Mouse (Mus musculus) gastrocnemius, postnatal 14 days (tissue): ENCODE measurements around the gene Zfhx2. TPM values are rescaled to one million over a fixed set of nuclear protein-coding genes. Genes with fewer than 3 reads are reported as not detected.

Experiments used
- DNase-seq: peaks from one replicate; pipeline ENCODE4 v3.0.0; 2021; ENCODE audit warnings: mixed read lengths
- intact Hi-C: fragments of 180-260 bp; cut with DNase I; formaldehyde crosslinking; loops from one replicate; pipeline ENCODE4 v1.15.1; 2025; ENCODE audit warnings: low total_unique reads
- total RNA-seq, 2 experiments: library from RNA; stranded (reverse); gene quantifications; 2 replicates each; pipeline ENCODE4 v1.2.3; 2021

The Zfhx2 gene
- total RNA-seq, 2 experiments from 2014 or later = 2.6 to 3.1 TPM

GRCm38 (mm10) chr14:55085324-55086008 is 6.7 kb downstream of the Zfhx2 start:
- intact Hi-C loops = no loop called here
- DNase-seq = no peak

- no peak for DNase-seq
- intact Hi-C loops = no loop called here
These were observed 8.6 kb downstream of the Zfhx2 start for GRCm38 (mm10) chr14:55083481-55083880.

GRCm38 (mm10) chr14:55081105-55081504 is 11.0 kb downstream of the Zfhx2 start:
- no peak for DNase-seq

GRCm38 (mm10) chr14:55079214-55079970 is 12.7 kb downstream of the Zfhx2 start:
- intact Hi-C loops = loop anchor here (2.0 kb wide), 1 partner anchor 53 kb away; no protein-coding TSS in a partner anchor
- peak; percentile 69 for DNase-seq

More at GRCm38 (mm10) chr14:55081105-55081504, 11.0 kb downstream of the Zfhx2 start:
- intact Hi-C loops = no loop called here

- intact Hi-C loops = loop anchor here (2.0 kb wide), 1 partner anchor 52 kb away; no protein-coding TSS in a partner anchor
- DNase-seq = no peak
These were observed 13.6 kb downstream of the Zfhx2 start for GRCm38 (mm10) chr14:55078366-55078989.

GRCm38 (mm10) chr14:55077481-55078365 is 14.4 kb downstream of the Zfhx2 start:
- DNase-seq = no peak
- intact Hi-C loops = loop anchor here (2.0 kb wide), 1 partner anchor 51 kb away; no protein-coding TSS in a partner anchor

GRCm38 (mm10) chr14:55076956-55077355 is 15.2 kb downstream of the Zfhx2 start:
- DNase-seq = no peak
- intact Hi-C loops = no loop called here

GRCm38 (mm10) chr14:55076224-55076623 is 15.9 kb downstream of the Zfhx2 start:
- intact Hi-C loops = no loop called here
- peak; percentile 51 for DNase-seq

- no peak for DNase-seq
- intact Hi-C loops = no loop called here
These were observed 17.7 kb downstream of the Zfhx2 start for GRCm38 (mm10) chr14:55074416-55074815.

- intact Hi-C loops = no loop called here
- no peak for DNase-seq
These were observed 20.4 kb downstream of the Zfhx2 start for GRCm38 (mm10) chr14:55071756-55072155.

GRCm38 (mm10) chr14:55066042-55066441 is 26.1 kb downstream of the Zfhx2 start:
- no peak for DNase-seq
- intact Hi-C loops = no loop called here

- intact Hi-C loops = no loop called here
- DNase-seq = no peak
These were observed 26.7 kb downstream of the Zfhx2 start for GRCm38 (mm10) chr14:55065391-55065790.

- intact Hi-C loops = no loop called here
- DNase-seq = no peak
These were observed 27.4 kb downstream of the Zfhx2 start for GRCm38 (mm10) chr14:55064481-55065370.

GRCm38 (mm10) chr14:55063581-55064381 is 28.3 kb downstream of the Zfhx2 start:
- intact Hi-C loops = no loop called here
- no peak for DNase-seq

GRCm38 (mm10) chr14:55063117-55063516 is 29.0 kb downstream of the Zfhx2 start:
- intact Hi-C loops = no loop called here
- DNase-seq = no peak

GRCm38 (mm10) chr14:55062626-55063025 is 29.5 kb downstream of the Zfhx2 start:
- intact Hi-C loops = no loop called here
- DNase-seq = no peak

- DNase-seq = no peak
- intact Hi-C loops = no loop called here
These were observed 30.3 kb downstream of the Zfhx2 start for GRCm38 (mm10) chr14:55061845-55062244.

- DNase-seq = no peak
- intact Hi-C loops = no loop called here
These were observed 32.2 kb downstream of the Zfhx2 start for GRCm38 (mm10) chr14:55059931-55060330.
